Mouse (Mus musculus): ENCODE results near the gene Fbxo24. TPM values are rescaled to one million over a fixed set of nuclear protein-coding genes. Genes with fewer than 3 reads are reported as not detected.

The Fbxo24 gene
- polyA plus RNA-seq (2016; fragmentation: Nextera tagmentation; extraction: Ambion mirVana), result 0.10 TPM in 1 of 2 replicates, not detected in the other

- Histone ChIP-seq H3K9ac (peak within 1 kb of the TSS; percentile 85), H3K27me3 (replicated peaks) (0 out of 2 replicates have a peak, but pooled peaks cover 8% of the 10 kb centered on the region), H3K9me3 (replicated peaks) (no peaks in the 10 kb centered on the region), H3K27ac (peak within 1 kb of the TSS; percentile 96), H3K4me3 (peak within 1 kb of the TSS; percentile 84), H3K4me1 (peaks cover 55% of the 10 kb centered on the region), H3K36me3 (peaks cover 21% of the 10 kb centered on the region), H3K4me2 (peak within 1 kb of the TSS; percentile 93)
- ATAC-seq, result peak; percentile 93
- WGBS (ENCODE audit: insufficient replicate concordance), result under 1% methylated on average over 45 of the region's 46 CpGs
Observed at GRCm38 (mm10) chr5:137628498-137629305, at the start of gene Fbxo24, which contains the start of the genes Lrch4 and Gm20605. TSS of gene Fbxo24 (minus strand) at chr5:137629002. TSS of gene Lrch4 (plus strand) at chr5:137629121. TSS of gene Gm20605 (plus strand) at chr5:137629175.

DNA sequence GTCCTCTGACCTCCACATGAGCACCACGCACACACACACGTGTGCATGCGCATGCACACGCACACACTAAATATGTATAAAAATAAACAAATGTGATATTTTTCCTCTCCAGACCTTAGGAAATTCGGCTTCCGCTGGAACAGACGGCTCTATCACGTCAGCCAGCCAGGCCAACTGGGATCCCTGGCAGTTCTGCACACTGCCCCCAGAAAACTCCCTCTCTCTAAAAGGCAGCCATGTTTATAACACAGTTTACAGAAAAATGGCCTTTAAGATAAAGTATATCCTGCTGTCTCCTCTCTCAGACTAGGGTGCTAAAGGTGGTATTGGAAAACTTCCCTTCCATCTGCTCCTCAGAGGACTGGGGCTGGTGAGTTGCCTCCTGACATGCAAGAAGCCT lies 49.1 kb upstream of the Fbxo24 start:
- H3K27me3 ChIP-seq (replicated peaks), result no peaks in the 10 kb centered on the region
- H3K9ac ChIP-seq, result no peak overlapping the region
- H3K27ac ChIP-seq, result peak overlapping the region; percentile 36
- H3K4me2 ChIP-seq, result no peak overlapping the region
- 93% methylated on average over 8 of the region's 8 CpGs for WGBS (ENCODE audit: insufficient replicate concordance)
- no peaks in the 10 kb centered on the region for H3K9me3 ChIP-seq (replicated peaks)
- peaks cover 80% of the 10 kb centered on the region for H3K36me3 ChIP-seq
- ATAC-seq, result no peak
- peaks cover 83% of the 10 kb centered on the region for H3K4me1 ChIP-seq
- no peak overlapping the region for H3K4me3 ChIP-seq

- Histone ChIP-seq H3K4me1 (peaks cover 83% of the 10 kb centered on the region), H3K36me3 (peaks cover 81% of the 10 kb centered on the region), H3K9ac (no peak overlapping the region), H3K9me3 (replicated peaks) (no peaks in the 10 kb centered on the region), H3K27ac (peak overlapping the region; percentile 10; the same call in 1 of the 2 replicates), H3K4me3 (no peak overlapping the region), H3K27me3 (replicated peaks) (no peaks in the 10 kb centered on the region), H3K4me2 (no peak overlapping the region)
- WGBS (ENCODE audit: insufficient replicate concordance), result 85% methylated on average over 8 of the region's 8 CpGs
- ATAC-seq, result no peak
Observed at GRCm38 (mm10) chr5:137674786-137675185, 46.0 kb upstream of the Fbxo24 start.

DNA sequence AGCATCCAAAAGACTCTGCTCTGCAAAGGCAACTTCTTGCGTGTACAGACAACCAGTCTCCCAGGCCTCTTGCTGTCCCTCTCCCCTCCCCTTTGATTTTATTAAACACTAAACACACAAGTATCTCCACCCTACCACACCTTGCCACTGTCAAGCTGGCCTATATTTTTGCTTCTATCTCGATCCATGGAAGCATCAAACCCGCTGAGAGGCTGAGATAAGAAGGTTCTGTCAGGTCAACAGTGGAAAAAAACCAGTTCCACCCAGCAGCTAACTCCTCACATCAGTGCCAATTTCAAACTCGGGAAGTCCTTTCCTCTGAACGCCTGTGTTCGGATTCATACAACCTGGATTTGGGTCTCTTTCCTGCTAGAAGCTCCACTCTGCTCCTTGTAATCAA lies 44.2 kb upstream of the Fbxo24 start:
- Histone ChIP-seq H3K4me1 (peaks cover 72% of the 10 kb centered on the region), H3K27ac (peak overlapping the region; percentile 83), H3K4me3 (peak overlapping the region; percentile 12; the same call in 1 of the 2 replicates), H3K4me2 (peak overlapping the region; percentile 48), H3K9ac (peak overlapping the region; percentile 51), H3K27me3 (replicated peaks) (no peaks in the 10 kb centered on the region), H3K9me3 (replicated peaks) (no peaks in the 10 kb centered on the region), H3K36me3 (peaks cover 73% of the 10 kb centered on the region)
- peak; percentile 85 for ATAC-seq
- WGBS (ENCODE audit: insufficient replicate concordance), result 43% methylated on average over 6 of the region's 6 CpGs

DNA sequence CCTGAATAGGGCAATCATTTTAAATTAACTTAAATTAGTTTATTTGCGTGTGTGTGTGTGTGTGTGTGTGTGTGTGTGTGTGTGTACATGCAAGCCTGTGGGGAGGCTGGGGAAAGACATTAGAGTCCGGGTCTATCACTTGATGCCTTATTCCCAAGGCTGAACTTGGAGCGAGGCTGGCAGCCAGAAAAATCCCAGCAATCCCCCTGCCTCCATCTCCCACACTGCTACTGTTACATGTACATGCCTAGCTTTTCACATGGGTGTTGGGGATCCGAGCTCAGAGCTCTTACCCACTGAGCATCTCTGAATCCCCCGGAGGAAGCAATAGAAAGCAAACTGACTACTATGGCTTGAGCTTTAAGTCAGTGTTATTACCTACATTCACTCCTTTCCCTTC lies 43.6 kb upstream of the Fbxo24 start:
- Histone ChIP-seq H3K4me2 (peak overlapping the region; percentile 48), H3K36me3 (peaks cover 73% of the 10 kb centered on the region), H3K9me3 (replicated peaks) (no peaks in the 10 kb centered on the region), H3K27me3 (replicated peaks) (no peaks in the 10 kb centered on the region), H3K27ac (peak overlapping the region; percentile 83), H3K9ac (peak overlapping the region; percentile 51; the same call in 1 of the 2 replicates), H3K4me1 (peaks cover 65% of the 10 kb centered on the region), H3K4me3 (no peak overlapping the region)
- WGBS (ENCODE audit: insufficient replicate concordance), result 73% methylated on average over 5 of the region's 5 CpGs
- no peak for ATAC-seq

DNA sequence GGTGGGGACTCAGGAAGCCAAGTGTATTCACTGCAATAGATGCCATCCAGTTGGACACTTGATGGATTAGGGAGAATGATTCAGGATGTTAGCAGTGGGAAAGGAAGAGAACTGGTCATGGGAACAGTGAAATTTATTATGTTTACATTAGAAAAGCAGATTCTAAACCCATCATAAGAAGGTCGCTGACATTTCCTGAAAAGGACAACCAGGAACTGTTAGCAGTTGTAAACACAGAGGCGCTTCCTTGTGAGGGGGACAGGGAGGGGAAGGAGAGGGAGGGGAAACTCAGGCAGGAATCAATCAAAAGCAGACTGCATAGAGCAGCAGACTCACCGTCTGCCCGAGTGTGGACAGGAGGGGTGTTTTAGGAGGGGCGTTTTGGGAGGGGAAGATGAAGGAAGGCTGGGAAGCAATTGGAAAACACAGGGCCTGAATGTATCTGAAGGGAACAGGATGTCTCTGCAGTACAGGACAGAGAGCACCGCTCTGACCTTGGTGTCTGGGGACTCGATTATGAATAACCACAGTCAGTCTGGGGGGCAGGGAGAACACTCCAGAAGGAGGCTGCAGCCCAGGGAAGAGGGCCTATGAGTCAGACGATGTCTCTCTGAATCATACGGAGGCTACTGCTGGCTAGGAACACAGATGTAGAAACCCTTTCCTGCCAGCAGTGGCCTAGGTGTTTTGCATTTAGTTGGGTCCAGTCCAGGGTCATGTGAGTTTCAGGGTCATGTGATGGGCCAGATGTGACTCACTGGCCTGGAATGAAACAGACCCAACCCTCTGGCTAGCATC lies 42.8 kb upstream of the Fbxo24 start:
- Histone ChIP-seq H3K9ac (0 out of 2 replicates have a peak overlapping the region, but pooled peaks have one; percentile 51), H3K4me1 (peaks cover 63% of the 10 kb centered on the region), H3K4me2 (peak overlapping the region; percentile 48), H3K36me3 (peaks cover 74% of the 10 kb centered on the region), H3K9me3 (replicated peaks) (no peaks in the 10 kb centered on the region), H3K27ac (peak overlapping the region; percentile 83), H3K27me3 (replicated peaks) (no peaks in the 10 kb centered on the region), H3K4me3 (no peak overlapping the region)
- 30% methylated on average over 9 of the region's 9 CpGs for WGBS (ENCODE audit: insufficient replicate concordance)
- ATAC-seq, result peak; percentile 41; the same call in 1 of the 2 replicates

GRCm38 (mm10) chr5:137670240-137670639 lies 41.4 kb upstream of the Fbxo24 start:
- H3K4me2 ChIP-seq, result no peak overlapping the region
- peaks cover 54% of the 10 kb centered on the region for H3K4me1 ChIP-seq
- peaks cover 79% of the 10 kb centered on the region for H3K36me3 ChIP-seq
- no peaks in the 10 kb centered on the region for H3K27me3 ChIP-seq (replicated peaks)
- no peak for ATAC-seq
- peak overlapping the region; percentile 83 for H3K27ac ChIP-seq
- H3K9ac ChIP-seq, result no peak overlapping the region
- no peak overlapping the region for H3K4me3 ChIP-seq
- no peaks in the 10 kb centered on the region for H3K9me3 ChIP-seq (replicated peaks)
- WGBS (ENCODE audit: insufficient replicate concordance), result 98% methylated on average over 1 of the region's 1 CpGs

- no peak overlapping the region for H3K9ac ChIP-seq
- ATAC-seq, result no peak
- H3K4me3 ChIP-seq, result no peak overlapping the region
- no peak overlapping the region for H3K27ac ChIP-seq
- H3K36me3 ChIP-seq, result peaks cover 79% of the 10 kb centered on the region
- WGBS (ENCODE audit: insufficient replicate concordance), result 86% methylated on average over 10 of the region's 10 CpGs
- H3K4me2 ChIP-seq, result no peak overlapping the region
- H3K9me3 ChIP-seq (replicated peaks), result no peaks in the 10 kb centered on the region
- H3K27me3 ChIP-seq (replicated peaks), result no peaks in the 10 kb centered on the region
- H3K4me1 ChIP-seq, result peaks cover 41% of the 10 kb centered on the region
Observed at GRCm38 (mm10) chr5:137668971-137669370, 40.2 kb upstream of the Fbxo24 start.

DNA sequence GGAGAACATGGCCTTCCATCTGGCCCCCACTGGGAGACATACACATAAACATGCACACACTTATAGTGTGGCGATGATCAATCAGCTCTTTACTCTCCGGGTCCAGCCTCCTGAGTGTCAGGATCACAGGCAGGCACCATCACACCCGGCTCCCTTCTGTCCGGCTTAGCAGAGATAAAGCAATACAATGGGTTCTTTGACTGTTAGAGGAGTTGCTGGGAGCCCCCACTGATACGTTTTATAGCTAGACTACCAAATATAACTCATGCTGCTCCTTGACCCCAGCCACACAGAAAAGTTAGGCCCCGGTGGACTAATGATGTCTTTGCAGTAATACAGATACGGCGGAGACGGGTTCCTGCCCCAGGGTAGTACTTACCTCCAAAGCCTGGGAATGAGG lies 34.3 kb upstream of the Fbxo24 start:
- Histone ChIP-seq H3K4me2 (no peak overlapping the region), H3K27ac (no peak overlapping the region), H3K4me1 (no peaks in the 10 kb centered on the region), H3K4me3 (no peak overlapping the region), H3K9ac (no peak overlapping the region), H3K9me3 (replicated peaks) (no peaks in the 10 kb centered on the region), H3K36me3 (peaks cover 100% of the 10 kb centered on the region), H3K27me3 (replicated peaks) (no peaks in the 10 kb centered on the region)
- WGBS (ENCODE audit: insufficient replicate concordance), result 88% methylated on average over 9 of the region's 9 CpGs
- ATAC-seq, result no peak

- H3K4me2 ChIP-seq, result no peak overlapping the region
- H3K27ac ChIP-seq, result no peak overlapping the region
- no peaks in the 10 kb centered on the region for H3K9me3 ChIP-seq (replicated peaks)
- no peak overlapping the region for H3K9ac ChIP-seq
- H3K4me1 ChIP-seq, result no peaks in the 10 kb centered on the region
- H3K4me3 ChIP-seq, result no peak overlapping the region
- 92% methylated on average over 6 of the region's 6 CpGs for whole genome bisulfite sequencing (ENCODE audit: insufficient replicate concordance)
- H3K36me3 ChIP-seq, result peaks cover 91% of the 10 kb centered on the region
- no peak for ATAC-seq
- no peaks in the 10 kb centered on the region for H3K27me3 ChIP-seq (replicated peaks)
Observed at GRCm38 (mm10) chr5:137660064-137660688, 31.4 kb upstream of the Fbxo24 start.

- no peak overlapping the region for H3K9ac ChIP-seq
- H3K36me3 ChIP-seq, result peaks cover 91% of the 10 kb centered on the region
- H3K4me2 ChIP-seq, result no peak overlapping the region
- H3K4me1 ChIP-seq, result peaks cover 4% of the 10 kb centered on the region; the same call in 1 of the 2 replicates
- 47% methylated on average over 6 of the region's 6 CpGs for WGBS (ENCODE audit: insufficient replicate concordance)
- no peaks in the 10 kb centered on the region for H3K9me3 ChIP-seq (replicated peaks)
- no peak for ATAC-seq
- H3K27ac ChIP-seq, result peak overlapping the region; percentile 3; the same call in 1 of the 2 replicates
- no peak overlapping the region for H3K4me3 ChIP-seq
- no peaks in the 10 kb centered on the region for H3K27me3 ChIP-seq (replicated peaks)
Observed at GRCm38 (mm10) chr5:137656977-137657376, 28.2 kb upstream of the Fbxo24 start.
